Mouse (Mus musculus) cortical plate, adult 2 months (tissue): ENCODE measurements around the gene Irs2.

Experiments used
- CTCF ChIP-seq: fragments of 200-500 bp; IDR thresholded peaks from 2 replicates; pipeline ENCODE4 v1.5.1; 2011; ENCODE audit warnings: mild to moderate bottlenecking, control low read depth, low read length; ENCODE audit not compliant: insufficient read depth; ENCODE audit errors: extremely low read depth
- POLR2A ChIP-seq: fragments of 200-500 bp; IDR thresholded peaks from 2 replicates; pipeline ENCODE4 v1.6.1; 2011; ENCODE audit warnings: mild to moderate bottlenecking, low read length, control low read depth; ENCODE audit not compliant: insufficient read depth; ENCODE audit errors: extremely low read depth

DNA sequence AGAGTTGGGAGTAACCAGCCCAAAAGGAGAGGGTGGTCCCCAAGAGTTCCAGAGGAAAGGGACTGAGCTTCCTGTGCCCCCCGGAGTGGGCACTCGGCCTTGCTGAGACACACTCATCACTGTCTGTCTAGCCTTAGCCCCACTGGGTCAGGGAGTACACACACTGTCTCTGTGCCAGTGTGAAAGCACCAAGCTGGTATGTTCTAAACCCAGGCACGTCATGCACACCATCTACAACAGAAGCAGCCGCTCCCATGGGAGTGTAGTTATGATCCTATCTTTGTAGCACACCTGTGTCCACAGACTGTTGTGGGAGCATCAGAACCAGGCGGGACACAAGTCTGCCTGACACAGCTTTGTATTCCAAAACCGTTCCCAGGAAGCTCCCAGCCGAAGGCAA lies 31.8 kb upstream of the Irs2 start:
- TF ChIP-seq CTCF: no peak
- no peak for TF ChIP-seq POLR2A
